Comparison of ENCODE assay signal across 11 mouse cellular contexts in the genomic region with DNA sequence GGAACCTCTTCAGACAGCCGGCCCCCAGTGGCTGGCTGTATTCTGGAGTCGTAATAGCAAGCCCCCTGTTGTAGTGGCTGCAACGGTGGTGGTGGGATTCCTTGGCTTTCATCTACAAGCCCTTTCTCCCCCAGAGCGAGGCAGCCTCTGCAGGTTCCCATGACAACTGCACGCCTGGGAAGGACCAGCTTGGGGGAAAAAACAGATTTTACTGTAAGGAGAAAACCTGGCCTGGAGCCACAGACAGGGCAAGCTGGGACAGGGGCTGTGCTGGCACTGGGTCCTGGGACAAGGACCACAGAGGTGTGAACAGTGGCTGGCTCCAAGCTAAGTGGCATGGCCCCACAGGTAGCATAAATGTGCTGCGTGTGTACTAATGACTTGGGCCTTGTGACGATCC. TPM values are rescaled to one million over a fixed set of nuclear protein-coding genes. Genes with fewer than 3 reads are reported as not detected.
A peak's percentile ranks its signal among the peaks of the same experiment; 100 is the strongest.
DNase-seq lines count a peak whose midpoint lies in the region; ATAC-seq and TF ChIP-seq lines count a peak whose summit lies in the region.
"Had no signal": no experiment of that assay in that cellular context is flagged by ENCODE, and none has a peak within 500 bp of the region (broad histone marks: within the 10 kb centered on the region; RNA-seq: fewer than 3 reads in every experiment).

No protein-coding gene starts in this region.

- H3K36me3 ChIP-seq in kidney, embryonic 14.5 days (ENCODE audit: control insufficient read depth, insufficient read depth, low read length): no peaks in the 10 kb centered on the region
- H3K36me3 ChIP-seq in forebrain, embryonic 14.5 days (ENCODE audit: control insufficient read depth, insufficient read depth, low read length): no peaks in the 10 kb centered on the region
- no peaks in the 10 kb centered on the region for H3K36me3 ChIP-seq in limb, embryonic 10.5 days

- H3K4me3 ChIP-seq in kidney, embryonic 14.5 days (ENCODE audit: low read length): no peak overlapping the region
- no peak overlapping the region for H3K4me3 ChIP-seq in forebrain, embryonic 14.5 days (ENCODE audit: low read depth, low read length)
- peak overlapping the region; percentile 28 for H3K4me3 ChIP-seq in limb, embryonic 10.5 days
- H3K4me3 ChIP-seq in olfactory bulb, adult 2 months (ENCODE audit: insufficient read depth, low read depth, low read length): no peak overlapping the region; the same call in 1 of the 2 replicates

- 0 out of 2 replicates have a peak, but pooled peaks have one; percentile 5 for TF ChIP-seq CTCF in olfactory bulb, adult 2 months (IDR thresholded peaks at IDR 0.05; ENCODE audit: insufficient read depth, low read depth, low read length)

- peaks cover 27% of the 10 kb centered on the region for H3K4me1 ChIP-seq in kidney, embryonic 14.5 days (ENCODE audit: control insufficient read depth, insufficient read depth, low read length)
- peaks cover 45% of the 10 kb centered on the region for H3K4me1 ChIP-seq in forebrain, embryonic 14.5 days (ENCODE audit: control insufficient read depth, insufficient read depth, low read length)
- H3K4me1 ChIP-seq in limb, embryonic 10.5 days: peaks cover 31% of the 10 kb centered on the region
- peaks cover 22% of the 10 kb centered on the region for H3K4me1 ChIP-seq in olfactory bulb, adult 2 months (ENCODE audit: control insufficient read depth, insufficient read depth, low read length)

- WGBS in kidney, embryonic 14.5 days: 18% methylated on average over 7 of the region's 7 CpGs
- 5% methylated on average over 7 of the region's 7 CpGs for WGBS in forebrain, embryonic 14.5 days
- 20% methylated on average over 7 of the region's 7 CpGs for WGBS in limb, embryonic 10.5 days
- WGBS in olfactory bulb, adult 2 months: 19% methylated on average over 7 of the region's 7 CpGs

- H3K9ac ChIP-seq in kidney, embryonic 14.5 days (ENCODE audit: low read depth, low read length): no peak overlapping the region
- H3K9ac ChIP-seq in forebrain, embryonic 14.5 days (ENCODE audit: low read length): no peak overlapping the region

- peaks cover 4% of the 10 kb centered on the region for H3K9me3 ChIP-seq in kidney, embryonic 14.5 days (ENCODE audit: control insufficient read depth, low read length)
- no peaks in the 10 kb centered on the region for H3K9me3 ChIP-seq in forebrain, embryonic 14.5 days (replicated peaks; ENCODE audit: control insufficient read depth, low read length)
- H3K9me3 ChIP-seq in limb, embryonic 10.5 days (replicated peaks): no peaks in the 10 kb centered on the region

- H3K27me3 ChIP-seq in kidney, embryonic 14.5 days (ENCODE audit: control insufficient read depth, insufficient read depth, low read length): no peaks in the 10 kb centered on the region
- H3K27me3 ChIP-seq in forebrain, embryonic 14.5 days (replicated peaks; ENCODE audit: control insufficient read depth, insufficient read depth, low read length): no peaks in the 10 kb centered on the region
- peaks cover 21% of the 10 kb centered on the region for H3K27me3 ChIP-seq in limb, embryonic 10.5 days (ENCODE audit: low read depth, poor library complexity, severe bottlenecking)

- no peak overlapping the region for H3K4me2 ChIP-seq in kidney, embryonic 14.5 days (replicated peaks; ENCODE audit: low read depth, low read length)
- H3K4me2 ChIP-seq in forebrain, embryonic 14.5 days (ENCODE audit: low read length): peak overlapping the region; percentile 25; the same call in 1 of the 2 replicates

- TF ChIP-seq POLR2A in olfactory bulb, adult 2 months (IDR thresholded peaks at IDR 0.05; ENCODE audit: insufficient read depth, low read depth, low read length): no peak

- 0 out of 2 replicates have a peak overlapping the region, but pooled peaks have one; percentile 9 for H3K27ac ChIP-seq in kidney, embryonic 14.5 days (ENCODE audit: low read depth, low read length)
- peak overlapping the region; percentile 78 for H3K27ac ChIP-seq in forebrain, embryonic 14.5 days (ENCODE audit: low read depth, low read length)
- H3K27ac ChIP-seq in limb, embryonic 10.5 days: peak overlapping the region; percentile 77
- H3K27ac ChIP-seq in olfactory bulb, adult 2 months (ENCODE audit: insufficient read depth, low read depth, low read length): no peak overlapping the region

- DNase-seq in kidney, adult 9 months: no peak
- DNase-seq in forebrain, embryonic 14.5 days (ENCODE audit: low spot score): peak; percentile 94
- DNase-seq in limb, embryonic 10.5 days (ENCODE audit: low spot score): peak; percentile 56
- DNase-seq in kidney, adult 8-10 months: no peak
- DNase-seq in thymus, postnatal 4 days: no peak
- DNase-seq: lung, adult 2 months had no signal

- 0 out of 2 replicates have a peak, but pooled peaks have one; percentile 25 for ATAC-seq in kidney, embryonic 14.5 days (ENCODE audit: low FRiP score, low TSS enrichment)
- peak; percentile 69 for ATAC-seq in forebrain, embryonic 14.5 days
- ATAC-seq in granulocyte monocyte progenitor cell, adult 5-6 weeks (replicated peaks; ENCODE audit: poor library complexity, severe bottlenecking): no peak

RNA-seq across cellular contexts. Expression of a gene that starts 13.3 kb away (rescaled TPM):
- polyA plus RNA-seq in kidney, embryonic 14.5 days (2014; fragmentation: Nextera tagmentation; extraction: Ambion mirVana): 6.0 and 7.2 TPM in 2 replicates
- 24.7 and 33.5 TPM in 2 replicates for polyA plus RNA-seq in forebrain, embryonic 14.5 days (2014; fragmentation: Nextera tagmentation; extraction: Ambion mirVana)
- 5.0 and 5.7 TPM in 2 replicates for polyA plus RNA-seq in limb, embryonic 10.5 days (2016; fragmentation: Nextera tagmentation; extraction: Ambion mirVana)
- not detected in 2 replicates for polyA plus RNA-seq in olfactory bulb, adult 2 months (2012; ENCODE audit: insufficient read depth, insufficient read length, low replicate concordance, missing spikeins)
- total RNA-seq in granulocyte monocyte progenitor cell, adult 5-6 weeks (2014; fragmentation: Nextera tagmentation): 6.9 and 8.7 TPM in 2 replicates
- total RNA-seq in granulocyte monocyte progenitor cell, adult 5-6 weeks (2017): 6.9 and 9.9 TPM in 2 replicates

RNA-seq across cellular contexts. Expression of a gene that starts 32.3 kb away (rescaled TPM):
- 6.3 and 8.8 TPM in 2 replicates for polyA plus RNA-seq in kidney, embryonic 14.5 days (2014; fragmentation: Nextera tagmentation; extraction: Ambion mirVana)
- 4.1 and 4.2 TPM in 2 replicates for polyA plus RNA-seq in forebrain, embryonic 14.5 days (2014; fragmentation: Nextera tagmentation; extraction: Ambion mirVana)
- polyA plus RNA-seq in limb, embryonic 10.5 days (2016; fragmentation: Nextera tagmentation; extraction: Ambion mirVana): 7.2 and 8.3 TPM in 2 replicates
- not detected in 2 replicates for polyA plus RNA-seq in olfactory bulb, adult 2 months (2012; ENCODE audit: insufficient read depth, insufficient read length, low replicate concordance, missing spikeins)
- total RNA-seq in granulocyte monocyte progenitor cell, adult 5-6 weeks (2014; fragmentation: Nextera tagmentation): 0.30 TPM in 1 of 2 replicates, not detected in the other
- total RNA-seq in granulocyte monocyte progenitor cell, adult 5-6 weeks (2017): 0.73 and 2.7 TPM in 2 replicates

RNA-seq across cellular contexts. Expression of a gene that starts 45.0 kb away (rescaled TPM):
- polyA plus RNA-seq in kidney, embryonic 14.5 days (2014; fragmentation: Nextera tagmentation; extraction: Ambion mirVana): not detected in 2 replicates
- not detected in 2 replicates for polyA plus RNA-seq in forebrain, embryonic 14.5 days (2014; fragmentation: Nextera tagmentation; extraction: Ambion mirVana)
- polyA plus RNA-seq in limb, embryonic 10.5 days (2016; fragmentation: Nextera tagmentation; extraction: Ambion mirVana): not detected in 2 replicates
- not detected in 2 replicates for polyA plus RNA-seq in olfactory bulb, adult 2 months (2012; ENCODE audit: insufficient read depth, insufficient read length, low replicate concordance, missing spikeins)
- not detected in 2 replicates for total RNA-seq in granulocyte monocyte progenitor cell, adult 5-6 weeks (2014; fragmentation: Nextera tagmentation)
- not detected in 2 replicates for total RNA-seq in granulocyte monocyte progenitor cell, adult 5-6 weeks (2017)
- total RNA-seq: heart, postnatal 25 days had no signal
- polyA plus RNA-seq: C2C12 had no signal

Comparison
In these comparisons a context has a peak if more than half of its experiments do, and no peak if none do; other contexts are left out.
1. DNase-seq: peak in forebrain, embryonic 14.5 days (single experiment) and limb, embryonic 10.5 days (single experiment); none in kidney, adult 9 months (single experiment), kidney, adult 8-10 months (0 of 2) and thymus, postnatal 4 days (single experiment).